Mouse (Mus musculus) lung, postnatal 14 days (tissue): ENCODE data around the gene Edem2.
"Not testable (repeated sequence)": the region's sequence is repeated elsewhere in the genome, so short reads cannot be mapped to it uniquely, and the experiment has no call there.

Source experiments
- DNase-seq: peaks from one replicate; pipeline ENCODE4 v3.0.0; 2021

The Edem2 gene

GRCm38 (mm10) chr2:155729158-155729645, at the start of gene Edem2:
Edem2 (minus strand) TSS chr2:155729475.
- peak; percentile 93 for DNase-seq

GRCm38 (mm10) chr2:155779066-155779465, 49.8 kb upstream of the Edem2 start:
- no peak for DNase-seq

GRCm38 (mm10) chr2:155778004-155778403, 48.7 kb upstream of the Edem2 start:
- DNase-seq: no peak

DNA sequence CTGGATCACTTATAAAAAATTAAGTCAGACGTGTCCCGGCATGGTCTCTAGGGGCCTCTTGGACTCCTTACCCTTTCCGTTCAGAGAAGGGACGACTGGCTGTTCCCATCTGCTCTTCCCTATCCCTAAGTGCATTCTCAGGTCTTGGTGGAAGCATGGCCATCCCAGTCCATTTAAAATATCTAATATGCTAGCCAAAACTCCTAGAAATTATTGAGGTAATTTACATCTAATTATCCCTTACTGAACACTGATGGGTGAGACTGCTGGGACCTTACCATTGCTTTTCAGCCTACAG, 48.4 kb upstream of the Edem2 start:
- DNase-seq: no peak

DNA sequence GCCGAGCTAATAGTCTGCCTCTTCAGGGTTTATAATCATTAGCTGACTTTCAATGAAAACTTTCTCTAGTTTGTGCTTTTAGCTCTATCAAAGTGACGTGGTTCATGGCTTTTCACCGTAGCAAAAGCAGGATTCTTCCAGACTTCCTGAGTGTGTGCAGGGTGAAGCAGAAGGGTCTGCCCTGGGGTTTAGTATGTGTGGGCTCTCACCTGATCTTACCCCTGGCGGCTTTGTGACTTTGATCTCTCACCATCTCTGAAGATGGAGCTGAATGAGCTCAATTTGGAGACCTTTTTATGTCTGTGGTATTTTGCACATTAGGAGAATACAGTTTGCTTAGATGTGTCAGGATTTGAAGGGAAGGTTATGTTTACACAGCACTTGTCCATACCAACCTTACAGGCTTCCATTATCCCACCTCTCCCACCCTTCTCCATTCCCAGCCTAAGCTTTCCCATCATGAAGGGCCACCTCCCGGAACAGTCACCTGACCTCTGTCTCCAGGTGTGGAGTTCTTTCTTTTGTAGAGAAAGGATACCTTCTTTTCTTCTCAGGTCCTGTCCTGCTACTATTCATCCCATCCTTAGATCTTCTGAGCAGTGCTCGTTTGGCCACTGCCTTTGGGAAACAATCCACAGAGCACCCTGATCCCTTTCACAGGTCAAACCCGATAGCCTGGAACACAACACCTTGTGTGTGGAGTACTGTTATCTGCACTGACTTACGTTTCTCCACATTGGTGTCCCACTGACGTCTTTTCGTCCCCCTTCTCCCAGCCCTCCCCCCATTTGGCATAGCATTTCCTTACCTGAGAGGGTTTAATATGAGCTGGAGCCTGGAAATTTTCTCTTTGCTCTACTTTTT, 47.8 kb upstream of the Edem2 start:
- no peak for DNase-seq

DNA sequence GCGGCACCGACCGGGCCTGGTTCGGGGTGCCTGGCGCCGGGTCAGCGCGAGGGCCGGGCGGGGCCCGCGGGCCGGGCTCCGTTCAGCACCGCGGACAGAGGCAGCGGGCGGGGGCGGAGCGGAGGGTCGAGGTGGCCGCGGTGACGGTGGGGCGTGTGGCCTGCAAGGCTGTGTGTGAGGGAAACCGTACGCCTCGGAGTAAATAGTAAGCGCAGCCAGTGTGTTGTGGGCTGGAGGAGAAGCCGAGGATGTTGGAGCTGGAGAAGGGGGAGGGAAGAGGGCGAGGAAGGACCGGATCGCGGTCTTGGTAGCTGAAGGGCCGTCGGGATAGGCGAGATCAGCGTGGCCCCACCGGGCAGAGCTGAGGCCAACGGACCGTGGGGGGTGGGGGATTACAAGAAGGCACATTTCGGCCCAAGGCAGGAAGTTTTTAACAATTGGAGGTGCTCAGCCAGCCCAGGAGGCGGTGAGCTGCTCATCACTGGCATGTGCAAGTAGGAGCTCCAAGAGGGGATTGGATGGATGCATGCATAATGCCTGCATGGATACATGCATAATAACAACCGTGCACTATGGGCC, 46.5 kb upstream of the Edem2 start:
- DNase-seq: peak; percentile 68

- DNase-seq: no peak
These were observed 45.8 kb upstream of the Edem2 start, which contains the start of gene Mmp24 for GRCm38 (mm10) chr2:155774927-155775684. Mmp24 (plus strand) TSS chr2:155775342.

DNA sequence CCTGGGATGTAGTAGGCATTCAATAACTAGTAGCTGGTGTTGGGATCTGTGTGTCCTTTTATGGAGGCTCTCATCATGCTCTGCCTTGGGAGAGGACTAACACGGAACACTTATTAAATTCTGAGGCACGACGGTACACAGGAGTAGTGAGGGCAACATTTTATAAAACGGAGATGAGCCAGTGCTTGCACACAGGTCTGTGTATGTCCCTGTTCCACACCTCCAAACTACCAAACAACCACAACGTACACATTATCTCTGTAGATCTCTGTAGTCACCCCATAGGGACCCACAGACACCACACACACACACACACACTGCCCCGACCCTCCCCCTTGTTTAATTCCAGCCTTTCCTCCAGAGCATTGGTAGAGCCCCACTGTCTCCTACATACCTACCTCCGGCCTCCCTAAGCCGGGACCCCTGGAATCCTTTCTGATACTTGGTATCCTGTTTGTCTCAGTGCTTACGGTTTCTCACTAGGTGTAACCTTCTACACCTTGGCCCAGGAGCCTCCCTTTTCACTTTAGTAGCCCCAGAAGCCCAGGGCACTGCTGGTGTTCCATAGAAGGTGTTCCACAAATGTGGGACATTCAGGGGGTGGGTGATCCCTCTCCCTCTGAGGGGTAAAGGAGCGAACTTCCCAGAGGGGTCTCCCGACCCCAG, 45.1 kb upstream of the Edem2 start:
- no peak for DNase-seq

- no peak for DNase-seq
These were observed 44.4 kb upstream of the Edem2 start for GRCm38 (mm10) chr2:155773664-155774063.

GRCm38 (mm10) chr2:155764679-155765418, 35.6 kb upstream of the Edem2 start:
- DNase-seq: peak; percentile 85

DNA sequence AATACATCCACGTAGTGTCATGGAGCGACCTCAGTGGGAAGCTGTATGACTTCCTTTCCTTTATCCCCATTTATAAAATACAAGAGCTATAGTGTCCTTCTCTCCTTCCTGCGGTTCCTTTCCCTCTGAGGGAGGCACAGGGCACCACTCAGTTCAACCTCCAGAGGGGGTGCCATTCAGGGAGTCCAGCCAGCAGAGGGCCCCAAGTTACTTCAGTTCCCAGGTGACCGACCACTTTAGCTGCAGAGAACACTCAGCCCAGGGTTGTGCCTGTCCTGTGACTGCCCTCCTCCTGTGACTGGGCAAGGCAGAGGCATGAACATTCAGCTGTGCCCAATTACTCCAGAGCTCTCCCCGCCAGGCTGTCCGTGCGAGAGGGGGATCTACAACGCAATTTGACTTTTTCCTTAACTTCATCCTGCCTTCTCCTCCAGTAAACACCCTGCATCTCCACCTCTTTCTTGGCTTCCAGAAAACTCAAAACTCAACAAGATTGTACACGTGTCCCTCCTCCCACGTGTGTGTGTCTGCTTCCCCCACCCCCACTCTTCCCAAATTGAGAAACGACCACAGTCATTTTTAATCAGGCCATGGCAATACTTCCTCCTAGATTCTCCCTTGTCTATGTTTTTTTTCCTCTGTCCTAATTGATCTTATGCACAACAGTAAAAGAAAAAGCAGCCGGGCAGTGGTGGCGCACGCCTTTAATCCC, 27.7 kb upstream of the Edem2 start:
- DNase-seq: peak; percentile 16

DNA sequence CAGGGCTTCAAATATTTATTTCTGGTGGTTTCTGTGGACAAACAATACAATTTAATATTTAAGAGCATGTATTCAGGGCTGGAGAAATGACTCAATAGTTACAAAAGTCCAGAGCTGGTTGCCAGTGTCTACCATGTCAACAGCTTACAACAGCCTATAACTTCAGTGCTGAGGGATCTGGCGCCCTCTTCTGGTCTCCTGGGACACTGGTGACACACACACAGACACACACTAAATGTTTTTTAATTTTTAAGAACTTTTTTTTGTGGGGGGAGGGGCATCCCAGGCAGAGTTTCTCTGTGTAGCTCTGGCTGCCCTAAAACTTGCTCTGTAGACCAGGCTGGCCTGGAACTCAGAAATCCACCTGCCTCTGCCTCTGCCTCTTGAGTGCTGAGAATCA, 26.5 kb upstream of the Edem2 start:
- DNase-seq: peak; percentile 72

GRCm38 (mm10) chr2:155751014-155751786, 21.9 kb upstream of the Edem2 start, which contains the start of gene Procr:
Procr (plus strand) TSS chr2:155751117.
- peak; percentile 56 for DNase-seq

DNA sequence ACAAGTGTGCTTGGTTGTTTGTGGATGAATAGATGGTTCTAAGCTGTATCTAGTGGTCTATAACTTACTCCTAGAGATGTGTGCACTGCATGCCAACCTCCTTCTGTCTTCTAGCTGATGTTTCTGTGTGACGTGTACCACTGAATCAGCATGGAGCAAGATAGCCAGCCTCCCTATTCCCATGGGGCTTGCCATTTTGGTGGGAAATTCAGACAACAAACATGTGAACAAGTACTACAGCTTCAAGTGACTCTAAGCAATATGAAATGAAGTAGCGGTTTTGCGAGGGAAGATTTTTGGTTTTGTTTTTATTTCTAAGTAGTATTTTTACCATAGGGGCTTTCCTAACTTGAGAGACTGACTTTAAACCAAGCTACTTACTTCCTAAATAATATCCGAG, 20.1 kb upstream of the Edem2 start:
- DNase-seq: no peak

- DNase-seq: no peak
These were observed 16.2 kb upstream of the Edem2 start for GRCm38 (mm10) chr2:155745487-155745886.

- no peak for DNase-seq
These were observed 14.1 kb upstream of the Edem2 start for GRCm38 (mm10) chr2:155743351-155743750.

GRCm38 (mm10) chr2:155742931-155743337, 13.7 kb upstream of the Edem2 start:
- DNase-seq: peak; percentile 71

GRCm38 (mm10) chr2:155742211-155742610, 12.9 kb upstream of the Edem2 start:
- no peak for DNase-seq

GRCm38 (mm10) chr2:155737803-155738202, 8.5 kb upstream of the Edem2 start:
- DNase-seq: peak; percentile 5

- DNase-seq: no peak
These were observed 7.7 kb upstream of the Edem2 start for GRCm38 (mm10) chr2:155736936-155737335.

- DNase-seq: not testable (repeated sequence)
These were observed 6.5 kb upstream of the Edem2 start, which contains the start of gene Gm17581 for GRCm38 (mm10) chr2:155735766-155736165. Gm17581 (minus strand) TSS chr2:155735866.
